Mouse (Mus musculus) c-Kit-positive CD71-negative TER-119-negative erythroid progenitor cells, embryonic 14.5 days (primary cell): Measurements from ENCODE around the gene Sacs.

ENCODE experiments used
- DNase-seq: peaks from one replicate; pipeline ENCODE4 v3.0.0-alpha.2; 2013; ENCODE audit warnings: low read depth

The Sacs gene

DNA sequence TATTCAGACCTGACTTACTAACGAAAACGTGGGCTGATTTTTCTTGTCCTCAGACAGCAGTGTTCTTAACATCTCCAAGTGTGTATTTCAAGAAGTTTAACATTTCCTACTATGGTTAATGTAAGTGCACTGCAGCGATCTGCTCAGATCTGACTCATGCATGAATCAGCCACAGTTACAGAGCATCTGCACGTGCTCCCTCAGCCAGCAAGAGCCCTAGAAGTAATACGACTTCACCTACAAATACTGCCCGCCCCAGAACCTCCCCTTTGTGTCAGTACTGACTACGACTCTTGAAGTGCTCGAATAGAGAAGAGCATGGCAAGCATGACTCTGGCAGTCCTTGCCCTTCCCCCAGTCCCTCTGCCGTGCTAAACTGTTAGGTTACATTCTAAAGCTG is 100.5 kb downstream of the Sacs start:
- DNase-seq: no peak

GRCm38 (mm10) chr14:61242611-61243010 is 104.4 kb downstream of the Sacs start:
- peak; percentile 61 for DNase-seq

DNA sequence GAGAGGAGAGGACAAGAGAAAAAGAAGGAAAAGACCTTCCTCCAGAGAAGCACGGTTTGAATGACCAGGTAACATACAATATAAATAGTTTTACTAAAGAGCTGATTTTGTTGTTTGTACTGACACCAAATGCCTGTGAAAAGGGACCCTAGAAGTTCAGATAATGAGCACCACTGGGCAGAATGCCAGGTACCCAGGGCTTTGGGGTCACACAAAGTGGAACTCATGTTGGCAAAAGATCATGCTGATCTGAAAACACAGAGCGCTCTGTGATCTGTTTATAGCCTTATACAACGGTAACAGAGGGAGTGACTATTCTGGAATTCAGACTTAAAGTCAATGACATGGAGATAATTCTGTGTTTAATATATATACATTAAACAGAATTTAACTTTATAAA is 108.2 kb downstream of the Sacs start:
- no peak for DNase-seq

DNA sequence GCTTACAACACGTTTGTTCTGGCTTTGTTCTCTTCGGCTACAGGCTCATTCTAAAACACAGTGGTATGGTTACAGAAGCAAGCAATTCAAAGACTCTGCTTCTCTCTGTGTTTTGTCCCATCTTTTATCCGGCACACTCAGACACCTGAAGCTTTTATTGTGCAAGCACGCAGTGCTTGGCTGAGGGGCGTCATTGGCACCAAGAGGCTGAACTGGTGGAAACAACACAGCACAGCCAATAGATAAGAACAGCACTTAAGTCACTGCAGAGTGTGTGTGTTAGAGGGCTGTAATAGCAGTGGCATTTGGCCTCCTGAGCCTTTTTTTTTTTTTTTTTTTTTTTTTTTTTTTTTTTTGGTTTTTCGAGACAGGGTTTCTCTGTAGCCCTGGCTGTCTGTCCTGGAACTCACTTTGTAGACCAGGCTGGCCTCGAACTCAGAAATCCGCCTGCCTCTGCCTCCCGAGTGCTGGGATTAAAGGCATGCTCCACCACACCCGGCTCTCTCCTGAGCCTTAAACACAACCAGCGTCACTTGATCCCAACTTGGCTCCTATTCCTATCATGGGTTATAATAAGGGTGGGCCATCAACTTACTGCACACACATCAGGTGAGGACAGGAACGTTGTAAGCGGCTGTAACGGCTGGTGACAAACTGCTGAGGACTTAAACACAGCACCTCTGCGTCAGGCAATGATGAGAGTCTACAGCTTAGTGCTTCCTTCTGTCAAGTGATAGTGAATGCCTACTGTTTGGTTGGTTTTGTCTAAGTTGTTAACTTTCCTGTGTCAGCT is 114.5 kb downstream of the Sacs start:
- DNase-seq: no peak

DNA sequence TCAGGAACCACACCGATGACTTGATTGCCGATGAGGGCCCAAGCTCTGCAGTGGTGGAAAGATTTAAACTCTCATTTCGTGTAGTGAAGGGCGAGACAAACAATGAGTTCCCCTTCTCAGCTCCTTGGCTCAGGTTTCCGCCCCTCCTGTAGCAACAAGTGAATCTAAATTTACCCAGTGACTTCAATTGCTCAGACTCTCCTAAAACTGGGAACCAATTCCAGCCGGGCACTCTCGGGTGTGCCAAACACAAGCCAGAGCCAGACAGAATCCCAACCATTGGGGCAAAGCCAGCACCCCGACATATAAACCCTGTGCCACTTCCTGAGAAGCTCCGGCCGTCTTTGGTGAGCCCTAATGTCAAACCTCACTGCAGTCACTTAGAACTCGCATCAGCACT is 120.1 kb downstream of the Sacs start, which contains the start of gene Sgcg:
TSS of gene Sgcg (minus strand) at position 139 of the 400 bp plus-strand sequence.
- DNase-seq: no peak

GRCm38 (mm10) chr14:61259084-61259483 is 120.8 kb downstream of the Sacs start:
- no peak for DNase-seq

DNA sequence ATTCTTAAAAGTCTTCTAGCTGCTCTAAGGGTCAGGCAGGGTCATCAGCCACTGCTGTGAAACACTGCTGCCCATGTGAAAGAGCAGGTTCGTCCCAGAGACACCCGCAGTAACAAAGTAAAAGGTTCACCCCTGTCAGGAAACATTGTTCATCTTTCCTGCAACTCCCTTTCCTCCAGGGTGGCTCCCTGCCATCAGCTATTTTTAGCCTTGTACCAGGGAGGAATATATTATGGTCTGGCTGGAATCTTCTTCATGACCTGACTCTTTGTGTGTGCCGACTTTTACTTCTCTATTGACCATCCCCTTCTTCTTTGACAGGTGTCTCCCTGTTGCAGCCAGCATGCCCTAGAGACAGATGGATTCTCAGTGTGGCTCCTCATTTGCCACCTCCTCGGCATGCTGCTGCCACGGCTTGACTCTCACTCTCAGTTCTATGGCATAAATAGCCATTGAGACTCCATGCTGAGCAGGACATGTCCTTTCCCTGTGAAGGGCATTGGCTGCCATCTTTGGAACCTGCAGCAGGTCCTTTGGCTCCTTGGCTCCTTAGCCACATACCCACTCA is 129.7 kb downstream of the Sacs start:
- no peak for DNase-seq

GRCm38 (mm10) chr14:61274414-61275198 is 136.3 kb downstream of the Sacs start:
- DNase-seq: no peak

GRCm38 (mm10) chr14:61277285-61277684 is 139.0 kb downstream of the Sacs start:
- peak; percentile 31 for DNase-seq

DNA sequence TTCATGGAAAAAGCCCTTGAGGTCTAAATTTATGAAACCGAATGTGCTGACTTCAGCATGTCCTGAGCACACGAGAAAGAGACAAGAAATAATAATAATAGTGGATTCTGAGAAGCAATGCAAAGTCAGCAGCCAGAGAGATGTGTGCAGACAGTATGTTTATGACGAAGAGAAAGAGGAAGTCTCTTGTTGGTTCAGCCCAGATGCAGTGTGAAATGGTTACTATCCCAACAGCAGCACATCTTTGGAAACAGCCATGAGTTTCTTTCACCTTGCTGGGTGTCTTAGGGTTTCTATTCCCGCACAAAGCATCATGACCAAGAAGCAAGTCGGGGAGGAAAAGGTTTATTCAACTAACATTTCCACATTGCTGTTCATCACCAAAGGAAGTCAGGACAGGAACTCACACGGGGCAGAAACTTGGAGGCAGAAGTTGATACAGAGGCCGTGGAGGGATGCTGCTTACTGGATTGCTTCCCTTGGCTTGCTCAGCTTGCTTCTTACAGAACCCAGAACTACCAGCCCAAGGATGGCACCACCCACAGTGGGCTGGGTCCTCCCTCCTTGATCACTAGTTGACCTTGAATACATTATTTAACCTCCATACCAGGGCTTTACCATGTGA is 140.5 kb downstream of the Sacs start:
- no peak for DNase-seq

DNA sequence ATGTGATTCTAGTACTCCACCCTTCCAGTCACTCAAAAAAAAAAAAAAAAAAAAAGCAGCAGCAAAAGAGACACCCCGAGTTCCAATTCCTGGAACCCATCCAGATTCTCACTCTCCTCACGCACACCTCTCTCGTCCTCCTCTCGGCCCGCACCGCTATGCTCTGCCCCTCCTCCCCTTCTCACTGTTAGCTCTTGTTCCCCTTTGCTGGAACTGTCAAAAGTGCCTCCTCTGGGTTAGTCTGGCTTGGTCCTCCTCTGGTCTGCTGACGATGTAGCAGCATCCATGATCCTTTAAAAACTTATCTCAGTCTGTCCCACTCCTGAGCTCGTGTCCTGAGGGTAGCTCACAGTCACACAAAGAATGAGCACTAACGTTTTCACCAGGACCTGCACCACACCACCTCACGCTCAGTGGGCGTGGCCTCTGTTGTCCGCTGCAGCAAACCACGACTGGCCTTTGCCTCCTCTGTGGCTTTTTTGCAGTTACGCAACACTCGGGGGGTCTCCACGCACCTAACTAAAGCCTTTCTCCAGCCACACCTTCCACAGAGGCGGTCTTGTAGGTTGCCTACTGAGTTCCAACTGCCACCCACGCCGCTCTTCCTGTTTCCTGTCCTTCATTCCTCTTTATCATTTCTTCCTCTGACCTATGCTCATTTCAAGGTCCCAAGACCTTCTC is 150.5 kb downstream of the Sacs start:
- no peak for DNase-seq
